Mouse (Mus musculus) megakaryocyte, embryonic 14.5 days (primary cell): Measurements from ENCODE around the gene Ppp1r9a. TPM values are rescaled to one million over a fixed set of nuclear protein-coding genes. Genes with fewer than 3 reads are reported as not detected.

Experiments
- H3K27me3 ChIP-seq: replicated peaks from 2 replicates; pipeline ENCODE3; 2012; ENCODE audit warnings: inconsistent platforms
- H3K36me3 ChIP-seq: replicated peaks from 2 replicates; pipeline ENCODE3; 2012; ENCODE audit warnings: low read length, inconsistent platforms, mixed read lengths
- H3K4me1 ChIP-seq: 2 replicates; pipeline ENCODE4 v1.6.1; 2012; ENCODE audit warnings: inconsistent platforms
- H3K4me3 ChIP-seq: replicated peaks from 2 replicates; pipeline ENCODE3; 2012; ENCODE audit warnings: moderate library complexity, mild to moderate bottlenecking, inconsistent platforms
- H3K9me3 ChIP-seq: 2 replicates; pipeline ENCODE4 v1.6.1; 2012; ENCODE audit warnings: inconsistent platforms
- FLI1 ChIP-seq: IDR thresholded peaks from 2 replicates; pipeline ENCODE4 v1.6.1; 2012; ENCODE audit warnings: low read length, inconsistent platforms, mixed read lengths
- GATA1 ChIP-seq: IDR thresholded peaks from 3 replicates; pipeline ENCODE4 v1.6.1; 2012; ENCODE audit warnings: mixed read lengths, low read length, inconsistent platforms, borderline replicate concordance
- polyA plus RNA-seq: library from polyadenylated mRNA; stranded (reverse); fragments of >175 nt; gene quantifications from 2 replicates; pipeline ENCODE4 v1.2.3, GENCODE M21; 2012; ENCODE audit warnings: low replicate concordance; ENCODE audit not compliant: insufficient read depth

Ppp1r9a gene
- polyA plus RNA-seq, 1 experiment = 2.5 TPM

DNA sequence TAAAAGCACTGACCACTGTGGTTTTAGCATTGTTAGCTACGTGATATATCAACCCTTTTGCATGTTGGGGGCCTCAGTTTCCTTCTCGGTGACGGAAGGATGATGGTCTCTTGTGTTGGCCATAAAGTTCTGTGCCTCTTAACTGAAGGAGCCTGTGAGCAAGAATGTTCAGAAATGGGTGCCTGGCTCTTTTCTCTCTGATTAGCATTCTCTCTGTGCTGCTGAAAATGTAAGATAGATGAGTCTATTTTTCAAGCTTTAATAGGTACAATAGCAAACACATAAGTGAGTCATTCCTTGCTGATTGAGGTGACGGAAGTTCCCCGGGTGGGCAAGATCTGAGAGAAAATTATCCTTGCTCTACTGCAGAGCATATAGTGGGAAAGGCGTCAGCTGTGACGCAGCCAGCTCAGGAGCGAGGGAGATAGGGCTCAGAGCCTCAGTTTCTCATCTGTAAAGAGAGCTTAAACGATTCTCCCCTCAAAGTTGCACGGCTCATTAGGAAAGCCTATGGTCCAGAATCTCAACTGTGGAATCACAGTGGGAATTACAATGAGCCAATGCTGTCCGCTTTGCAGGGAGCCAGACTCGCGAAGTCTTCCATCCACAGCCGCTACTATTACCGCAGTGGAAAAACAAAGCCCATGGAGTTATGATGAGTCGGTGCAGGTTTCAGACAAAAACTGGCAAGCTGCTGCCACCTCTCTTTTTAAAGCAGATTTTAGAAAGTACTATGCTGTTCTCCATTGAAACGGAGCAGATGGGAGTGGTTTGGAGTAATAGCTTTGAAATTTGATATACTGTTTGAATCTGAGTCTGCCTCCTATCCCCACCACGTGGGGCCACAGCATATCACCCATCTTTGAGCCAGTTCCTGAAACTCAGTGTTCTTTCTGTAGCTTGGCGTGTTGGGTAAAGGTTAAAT, 275.5 kb downstream of the Ppp1r9a start:
- Histone ChIP-seq H3K27me3 (no peaks in the 10 kb centered on the region), H3K36me3 (no peaks in the 10 kb centered on the region)

GRCm38 (mm10) chr6:5179189-5179588, 276.5 kb downstream of the Ppp1r9a start:
- H3K4me3 ChIP-seq = no peak overlapping the region
- TF ChIP-seq GATA1 = no peak
- no peak for TF ChIP-seq FLI1
- H3K27me3 ChIP-seq = no peaks in the 10 kb centered on the region
- H3K9me3 ChIP-seq = no peaks in the 10 kb centered on the region
- no peaks in the 10 kb centered on the region for H3K36me3 ChIP-seq
- H3K4me1 ChIP-seq = peaks cover 28% of the 10 kb centered on the region

More for the DNA sequence above, 275.5 kb downstream of the Ppp1r9a start:
- H3K9me3 ChIP-seq = no peaks in the 10 kb centered on the region
- H3K4me3 ChIP-seq = no peak overlapping the region
- H3K4me1 ChIP-seq = peaks cover 26% of the 10 kb centered on the region
- TF ChIP-seq FLI1 = no peak
- TF ChIP-seq GATA1 = no peak

GRCm38 (mm10) chr6:5180645-5181044, 277.9 kb downstream of the Ppp1r9a start:
- no peaks in the 10 kb centered on the region for H3K9me3 ChIP-seq
- peaks cover 20% of the 10 kb centered on the region for H3K4me1 ChIP-seq
- no peaks in the 10 kb centered on the region for H3K36me3 ChIP-seq
- no peak overlapping the region for H3K4me3 ChIP-seq
- TF ChIP-seq GATA1 (no peak), FLI1 (no peak)
- no peaks in the 10 kb centered on the region for H3K27me3 ChIP-seq

DNA sequence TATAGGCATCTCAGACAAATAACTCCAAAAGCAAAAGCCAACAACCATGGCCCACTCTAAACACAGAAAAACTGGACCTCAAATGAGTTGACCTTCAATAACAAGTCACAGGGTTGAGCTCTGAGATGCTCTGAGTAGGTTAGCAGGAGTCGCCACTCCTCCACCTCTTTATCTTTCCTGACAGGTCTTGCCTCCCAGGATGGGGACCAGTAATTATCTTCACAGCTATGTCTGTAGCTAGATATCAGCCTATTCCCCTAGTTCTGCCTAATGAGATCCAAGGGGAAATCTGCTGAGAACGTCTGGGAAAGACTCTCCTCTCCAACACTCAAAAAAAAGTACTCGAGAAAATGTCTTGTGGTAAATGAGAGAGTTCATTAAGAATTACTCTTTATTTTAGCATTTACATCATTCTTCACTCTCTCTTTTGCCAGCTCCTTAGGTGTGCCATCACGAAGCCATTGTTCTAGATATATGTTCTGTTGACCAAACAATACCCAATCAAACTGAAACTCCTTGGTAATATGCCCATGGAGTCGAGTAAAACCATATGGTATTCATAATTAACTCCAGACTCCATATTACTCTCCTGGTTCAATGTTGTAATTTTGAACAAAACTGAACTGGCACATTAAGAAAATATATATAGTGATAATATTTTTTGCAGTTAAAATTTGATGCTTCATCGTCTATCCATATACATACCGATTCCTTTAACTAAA, 283.7 kb downstream of the Ppp1r9a start:
- H3K4me3 ChIP-seq = no peak overlapping the region
- H3K9me3 ChIP-seq = no peaks in the 10 kb centered on the region
- peaks cover 10% of the 10 kb centered on the region for H3K27me3 ChIP-seq
- peaks cover 17% of the 10 kb centered on the region for H3K4me1 ChIP-seq
- no peak for TF ChIP-seq FLI1
- no peak for TF ChIP-seq GATA1
- H3K36me3 ChIP-seq = no peaks in the 10 kb centered on the region

- no peaks in the 10 kb centered on the region for H3K9me3 ChIP-seq
- peaks cover 14% of the 10 kb centered on the region for H3K4me1 ChIP-seq
- no peak overlapping the region for H3K4me3 ChIP-seq
- TF ChIP-seq GATA1 = no peak
- no peak for TF ChIP-seq FLI1
- H3K27me3 ChIP-seq = peaks cover 10% of the 10 kb centered on the region
- H3K36me3 ChIP-seq = no peaks in the 10 kb centered on the region
Observed at GRCm38 (mm10) chr6:5187586-5187985, 284.9 kb downstream of the Ppp1r9a start.

DNA sequence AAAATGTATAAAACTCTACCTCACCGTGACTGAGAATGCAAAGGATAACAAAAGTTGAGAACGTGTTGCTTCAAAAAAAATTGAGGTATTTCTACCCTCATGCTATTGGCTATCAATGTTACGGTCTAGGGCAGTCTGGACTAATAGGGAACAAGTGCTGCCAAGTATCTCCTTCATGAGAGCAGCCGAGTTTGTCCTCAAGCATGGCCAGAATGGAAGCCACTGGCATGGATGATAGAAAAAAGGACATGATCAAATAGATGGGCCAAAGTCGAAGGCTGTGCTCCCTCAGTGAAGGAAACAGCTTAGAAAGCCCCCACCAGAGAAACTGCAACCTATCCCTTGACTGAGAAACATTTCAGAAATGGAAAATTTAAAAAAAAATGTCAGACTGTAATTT, 285.3 kb downstream of the Ppp1r9a start:
- TF ChIP-seq FLI1 (no peak), GATA1 (no peak)
- H3K4me1 ChIP-seq = peaks cover 14% of the 10 kb centered on the region
- no peak overlapping the region for H3K4me3 ChIP-seq
- H3K27me3 ChIP-seq = peaks cover 10% of the 10 kb centered on the region
- H3K9me3 ChIP-seq = no peaks in the 10 kb centered on the region
- no peaks in the 10 kb centered on the region for H3K36me3 ChIP-seq

- no peak for TF ChIP-seq GATA1
- TF ChIP-seq FLI1 = no peak
- no peaks in the 10 kb centered on the region for H3K36me3 ChIP-seq
- H3K4me3 ChIP-seq = no peak overlapping the region
- H3K27me3 ChIP-seq = peaks cover 12% of the 10 kb centered on the region
- no peaks in the 10 kb centered on the region for H3K9me3 ChIP-seq
- H3K4me1 ChIP-seq = peaks cover 12% of the 10 kb centered on the region
Observed at GRCm38 (mm10) chr6:5188938-5189337, 286.2 kb downstream of the Ppp1r9a start.

DNA sequence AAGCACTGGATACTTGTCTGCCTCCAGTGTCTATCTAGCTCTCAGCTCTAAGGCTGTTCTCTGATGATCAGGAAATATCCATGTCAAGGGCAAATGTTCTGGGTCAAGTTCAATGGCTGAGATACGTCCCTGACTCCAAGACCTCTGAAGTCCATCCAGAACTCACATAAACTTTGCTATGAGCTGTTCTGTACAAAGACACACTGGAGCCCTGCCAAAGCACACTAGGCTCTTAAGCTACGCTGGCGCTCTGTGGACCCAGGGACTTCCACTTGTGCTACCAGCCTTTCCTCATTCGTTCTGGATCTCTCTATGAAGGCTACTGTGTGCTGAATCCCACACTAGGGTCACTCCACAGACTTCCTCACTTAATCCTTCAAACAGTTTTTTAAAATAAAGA, 286.8 kb downstream of the Ppp1r9a start:
- H3K9me3 ChIP-seq = no peaks in the 10 kb centered on the region
- peaks cover 12% of the 10 kb centered on the region for H3K27me3 ChIP-seq
- TF ChIP-seq GATA1 = no peak
- TF ChIP-seq FLI1 = no peak
- H3K4me1 ChIP-seq = peaks cover 15% of the 10 kb centered on the region
- no peak overlapping the region for H3K4me3 ChIP-seq
- H3K36me3 ChIP-seq = no peaks in the 10 kb centered on the region

- no peaks in the 10 kb centered on the region for H3K36me3 ChIP-seq
- TF ChIP-seq GATA1 (no peak), FLI1 (no peak)
- H3K4me1 ChIP-seq = peaks cover 25% of the 10 kb centered on the region
- no peaks in the 10 kb centered on the region for H3K9me3 ChIP-seq
- H3K4me3 ChIP-seq = no peak overlapping the region
- H3K27me3 ChIP-seq = peaks cover 12% of the 10 kb centered on the region
Observed at GRCm38 (mm10) chr6:5190761-5191160, 288.0 kb downstream of the Ppp1r9a start.

GRCm38 (mm10) chr6:5193693-5194092, 291.0 kb downstream of the Ppp1r9a start, which contains the start of gene Pon1:
Gene Pon1 (minus strand): TSS chr6:5193946.
- Histone ChIP-seq H3K4me1 (peaks cover 24% of the 10 kb centered on the region), H3K27me3 (peaks cover 12% of the 10 kb centered on the region)
- no peak for TF ChIP-seq FLI1
- no peak for TF ChIP-seq GATA1

More at GRCm38 (mm10) chr6:5193693-5194092, 291.0 kb downstream of the Ppp1r9a start, which contains the start of gene Pon1:
- Histone ChIP-seq H3K4me3 (peak within 1 kb of the TSS; percentile 33), H3K36me3 (no peaks in the 10 kb centered on the region), H3K9me3 (0 out of 2 replicates have a peak, but pooled peaks cover 4% of the 10 kb centered on the region)
